Mouse (Mus musculus): Measurements from ENCODE around the gene Fbxw9.
A peak's percentile ranks its signal among the peaks of the same experiment; 100 is the strongest.

The Fbxw9 gene

GRCm38 (mm10) chr8:85059879-85060616 lies at the start of gene Fbxw9:
Gene Fbxw9 (plus strand): TSS chr8:85060055.
- peak; percentile 95 for DNase-seq

DNA sequence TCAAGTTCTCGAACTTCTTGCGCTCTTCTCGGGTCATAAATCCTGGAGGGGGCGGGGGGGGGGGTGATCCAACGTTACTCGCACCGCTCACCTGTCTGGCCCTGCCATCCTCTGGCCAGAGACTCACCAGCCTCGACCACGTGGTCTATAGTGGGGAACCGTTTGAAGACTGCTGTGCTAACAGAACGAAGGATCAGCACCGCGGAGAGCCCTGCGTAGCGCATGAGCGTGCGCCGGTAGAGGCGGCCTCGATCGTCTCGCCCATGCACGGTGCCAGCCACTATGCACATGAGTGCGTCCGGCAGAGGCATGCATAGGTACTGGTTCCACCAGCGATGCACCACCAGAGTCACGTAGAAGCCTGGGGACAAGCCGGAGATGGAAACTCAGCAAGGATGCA lies 48.6 kb upstream of the Fbxw9 start:
- peak in 1 of 2 experiments; percentile 21 for DNase-seq

- DNase-seq, result peak; percentile 84 to 89
These were observed 46.5 kb upstream of the Fbxw9 start for GRCm38 (mm10) chr8:85013230-85013840.

GRCm38 (mm10) chr8:85014431-85014830 lies 45.4 kb upstream of the Fbxw9 start, which contains the start of gene Best2:
Gene Best2 (minus strand): TSS chr8:85014531.
- no peak for DNase-seq

GRCm38 (mm10) chr8:85016724-85017123 lies 43.1 kb upstream of the Fbxw9 start:
- no peak for DNase-seq

- DNase-seq, result no peak
These were observed 42.6 kb upstream of the Fbxw9 start for GRCm38 (mm10) chr8:85017209-85017608.

GRCm38 (mm10) chr8:85021514-85022055 lies 38.3 kb upstream of the Fbxw9 start:
- no peak for DNase-seq

GRCm38 (mm10) chr8:85023846-85024245 lies 36.0 kb upstream of the Fbxw9 start:
- DNase-seq, result no peak

GRCm38 (mm10) chr8:85025098-85025932 lies 34.5 kb upstream of the Fbxw9 start, which contains the start of gene Asna1:
Gene Asna1 (minus strand): TSS chr8:85025281.
- peak; percentile 90 to 93 for DNase-seq

- DNase-seq, result peak; percentile 98 to 99
These were observed 33.0 kb upstream of the Fbxw9 start, which contains the start of gene Trir for GRCm38 (mm10) chr8:85026670-85027515. Gene Trir (plus strand): TSS chr8:85026823.

DNA sequence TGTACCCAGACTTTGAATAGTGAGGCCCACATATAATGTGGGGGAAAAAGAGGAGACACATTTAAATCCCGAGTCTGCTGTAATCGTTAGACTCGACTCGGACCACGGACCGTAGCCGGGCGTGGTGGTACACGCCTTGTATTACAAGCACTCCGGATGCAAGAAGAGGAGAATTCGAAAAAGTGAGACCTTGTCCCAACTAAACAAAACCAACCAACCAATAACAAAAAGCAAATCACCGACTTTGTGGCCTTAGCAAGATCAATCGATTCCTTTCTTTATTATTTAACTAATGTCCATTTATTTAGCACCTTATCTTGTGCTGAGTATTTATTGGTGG lies 32.4 kb upstream of the Fbxw9 start:
- peak in 1 of 2 experiments; percentile 34 for DNase-seq

DNA sequence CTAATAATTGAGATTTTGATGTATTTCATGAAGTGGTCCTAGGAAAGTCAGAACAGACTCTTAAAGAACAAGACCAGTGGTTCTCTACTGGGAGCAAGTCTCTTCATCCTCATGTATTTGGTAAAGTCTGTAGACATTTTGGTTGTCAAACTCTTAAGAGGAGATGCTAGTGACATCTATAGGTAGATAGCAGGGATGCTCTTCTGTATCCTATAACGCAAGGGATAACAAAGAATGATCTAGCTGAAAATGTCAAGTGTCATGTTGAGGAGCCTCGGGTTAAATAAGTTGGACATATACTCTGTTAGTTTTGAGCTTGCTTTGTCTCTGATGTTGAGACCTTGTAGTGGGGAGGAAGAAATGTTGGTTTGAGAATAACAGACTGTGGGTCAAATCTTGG lies 31.9 kb upstream of the Fbxw9 start:
- no peak for DNase-seq

DNA sequence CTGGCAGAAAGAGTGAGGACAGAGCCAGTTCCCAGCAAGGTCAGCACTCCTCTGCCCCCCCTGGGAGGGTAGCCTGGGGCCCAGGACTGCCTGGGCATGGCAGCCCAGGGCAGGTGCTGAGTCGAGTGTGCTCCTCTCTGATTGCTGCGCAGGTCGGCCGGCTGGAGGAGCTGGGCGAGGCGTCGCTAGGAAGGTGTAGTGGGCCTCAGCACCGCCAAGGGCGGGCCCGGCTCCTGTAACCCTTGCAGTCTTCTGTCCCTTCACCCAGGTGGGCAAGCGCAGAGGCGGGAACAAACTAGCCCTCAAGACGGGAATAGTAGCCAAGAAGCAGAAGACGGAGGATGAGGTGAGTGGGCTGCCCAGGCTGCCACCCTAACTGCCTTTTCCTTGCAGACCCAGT lies 30.6 kb upstream of the Fbxw9 start:
- no peak for DNase-seq

DNA sequence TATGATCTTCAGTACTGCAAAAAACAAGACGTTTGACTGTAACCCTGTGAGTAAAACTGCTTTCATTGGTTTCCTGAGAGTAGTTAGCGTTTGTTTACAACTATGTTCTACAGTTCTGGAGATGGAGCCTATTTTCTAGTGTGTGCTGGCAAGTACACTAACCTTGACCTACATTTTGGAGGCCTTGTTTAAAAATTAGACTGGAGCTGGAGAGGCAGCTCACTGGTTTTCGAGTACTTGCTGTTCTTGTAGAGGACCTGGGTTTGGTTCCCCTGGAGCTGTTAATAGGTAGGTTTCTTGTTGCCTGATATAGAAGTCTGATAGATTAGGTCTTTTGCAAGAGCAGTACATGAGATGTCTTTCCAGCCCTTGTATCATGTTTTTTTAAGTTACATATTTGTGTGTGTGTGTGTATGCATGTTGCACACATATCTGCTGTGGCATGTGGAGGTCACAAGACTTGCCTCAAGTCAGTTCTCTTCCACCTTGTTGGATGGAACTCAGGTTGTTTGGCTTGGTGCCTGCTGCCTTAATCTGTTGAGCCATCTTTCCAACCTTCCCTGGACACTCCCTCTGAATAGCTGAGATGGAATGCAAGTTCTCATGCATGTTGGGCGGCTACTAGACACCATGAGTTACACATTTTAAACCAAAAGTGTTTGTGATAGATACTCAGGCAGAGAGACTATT lies 27.1 kb upstream of the Fbxw9 start:
- peak; percentile 71 to 75 for DNase-seq

- DNase-seq, result peak; percentile 38 to 58
These were observed 26.0 kb upstream of the Fbxw9 start for GRCm38 (mm10) chr8:85033867-85034266.

- DNase-seq, result peak; percentile 86 to 88
These were observed 25.1 kb upstream of the Fbxw9 start for GRCm38 (mm10) chr8:85034764-85035163.

- no peak for DNase-seq
These were observed 24.6 kb upstream of the Fbxw9 start for GRCm38 (mm10) chr8:85035165-85035727.

GRCm38 (mm10) chr8:85035728-85036310 lies 24.0 kb upstream of the Fbxw9 start:
- DNase-seq, result peak in 1 of 2 experiments; percentile 44

GRCm38 (mm10) chr8:85036381-85036717 lies 23.5 kb upstream of the Fbxw9 start:
- no peak for DNase-seq

DNA sequence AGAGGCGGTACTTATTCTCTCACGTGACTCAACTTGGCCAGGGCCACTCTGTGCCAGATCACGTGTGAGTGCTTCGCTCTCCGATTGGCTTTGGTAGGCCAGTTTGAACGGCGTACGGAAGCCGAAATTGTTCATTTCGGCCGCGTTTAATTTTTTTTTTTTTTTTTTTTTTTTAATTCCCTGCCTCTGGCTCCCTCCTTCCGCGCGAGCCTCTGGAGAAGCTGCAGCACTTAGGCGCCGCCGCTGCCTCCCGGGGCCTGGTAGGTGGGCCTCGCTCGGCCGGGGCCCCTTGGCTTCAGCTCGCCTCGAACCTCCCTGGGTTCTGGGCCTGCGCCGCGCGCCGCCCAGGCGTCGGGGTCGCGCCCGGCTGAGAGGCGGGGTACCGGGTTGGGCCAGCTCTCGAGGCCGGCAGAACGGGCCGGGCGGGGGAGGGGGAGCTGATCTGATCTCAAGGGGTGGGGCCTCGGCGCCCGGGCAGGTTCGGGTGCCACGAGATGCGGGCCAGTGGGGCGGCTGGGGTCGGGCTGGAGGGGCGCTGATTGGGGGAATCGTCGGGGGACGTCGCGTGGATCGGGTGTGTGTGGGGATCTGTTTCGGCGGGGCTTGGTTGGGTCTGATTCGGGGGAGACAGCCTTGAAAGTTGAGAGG lies 23.0 kb upstream of the Fbxw9 start, which contains the start of gene Tnpo2:
Tnpo2 (plus strand) TSS at position 198 of the 648 bp plus-strand sequence.
- peak; percentile 95 to 98 for DNase-seq
